Mouse (Mus musculus) stomach, postnatal 0 days (tissue): ENCODE data around the gene Mansc4. TPM values are rescaled to one million over a fixed set of nuclear protein-coding genes. Genes with fewer than 3 reads are reported as not detected.

Source experiments
- ATAC-seq: fragments of 200-750 bp; cut with Nextera tagmentation; 2 replicates; pipeline ENCODE4 v1.8.0; 2017; ENCODE audit not compliant: low FRiP score, low TSS enrichment
- DNase-seq: peaks from one replicate; pipeline ENCODE4 v3.0.0-alpha.2; 2016; ENCODE audit warnings: low spot score
- H3K27ac ChIP-seq: fragments of 300-500 bp; sonication (generic); replicated peaks from 2 replicates; pipeline ENCODE4 v1.5.1; 2014; ENCODE audit warnings: mild to moderate bottlenecking, control low read depth
- H3K27me3 ChIP-seq: fragments of 300-500 bp; sonication (generic); 2 replicates; pipeline ENCODE4 v1.6.1; 2014; ENCODE audit warnings: low read length; ENCODE audit not compliant: control insufficient read depth, insufficient read depth
- H3K36me3 ChIP-seq: fragments of 300-500 bp; sonication (generic); 2 replicates; pipeline ENCODE4 v1.6.1; 2014; ENCODE audit warnings: low read length, mixed read lengths; ENCODE audit not compliant: control insufficient read depth, insufficient read depth
- H3K4me1 ChIP-seq: fragments of 300-500 bp; sonication (generic); replicated peaks from 2 replicates; pipeline ENCODE4 v1.6.1; 2014; ENCODE audit warnings: antibody characterized with exemption; ENCODE audit not compliant: control insufficient read depth, insufficient read depth
- H3K4me2 ChIP-seq: fragments of 300-500 bp; sonication (generic); replicated peaks from 2 replicates; pipeline ENCODE4 v1.6.1; 2014; ENCODE audit warnings: low read depth, mild to moderate bottlenecking, control low read depth, moderate library complexity
- H3K4me3 ChIP-seq: fragments of 300-500 bp; sonication (generic); 2 replicates; pipeline ENCODE4 v1.5.1; 2014; ENCODE audit warnings: low read depth, low read length, control low read depth
- H3K9ac ChIP-seq: fragments of 300-500 bp; sonication (generic); 2 replicates; pipeline ENCODE4 v1.6.1; 2014; ENCODE audit warnings: mild to moderate bottlenecking, low read length, control low read depth, mixed read lengths
- H3K9me3 ChIP-seq: fragments of 300-500 bp; sonication (generic); 2 replicates; pipeline ENCODE4 v1.6.1; 2016; ENCODE audit warnings: low read length; ENCODE audit not compliant: control insufficient read depth
- CTCF ChIP-seq: IDR thresholded peaks from 2 replicates; pipeline ENCODE4 v1.5.1; 2016; ENCODE audit warnings: antibody characterized with exemption, low read depth, mild to moderate bottlenecking, moderate library complexity
- EP300 ChIP-seq: optimal IDR thresholded peaks from 2 replicates; pipeline ENCODE3; 2016; ENCODE audit warnings: antibody characterized with exemption
- WGBS: fragments of 180-500 bp; shearing (Covaris S2); extraction: QIAGEN DNeasy Blood & Tissue Kit; methylation state at CpG from one replicate; pipeline ENCODE4 v1.1.7; 2014; 5-methylcytosine and 5-hydroxymethylcytosine counted together
- polyA plus RNA-seq: library from polyadenylated mRNA; unstranded; fragments of >200 nt; fragmentation: Nextera tagmentation; extraction: Ambion mirVana; gene quantifications from 2 replicates; pipeline ENCODE4 v1.2.1, GENCODE M21; 2015

The Mansc4 gene
- polyA plus RNA-seq, 1 experiment from 2014 or later: 2.4 TPM

- peak overlapping the region; percentile 94 for H3K9ac ChIP-seq
- peak overlapping the region; percentile 87 for H3K4me3 ChIP-seq
- no peaks in the 10 kb centered on the region; the same call in 1 of the 2 replicates for H3K36me3 ChIP-seq
- ATAC-seq (no peak), DNase-seq (no peak)
- WGBS: 36% methylated on average over 7 of the region's 7 CpGs
- peak overlapping the region; percentile 72 for H3K4me2 ChIP-seq
- peaks cover 4% of the 10 kb centered on the region; the same call in 1 of the 2 replicates for H3K4me1 ChIP-seq
- TF ChIP-seq CTCF (no peak), EP300 (no peak)
- no peaks in the 10 kb centered on the region for H3K9me3 ChIP-seq
- H3K27ac ChIP-seq: no peak overlapping the region; the same call in 1 of the 2 replicates
- H3K27me3 ChIP-seq: no peaks in the 10 kb centered on the region
Measured at GRCm38 (mm10) chr6:147043633-147044032, 43.2 kb downstream of the Mansc4 start.

- 4% methylated on average over 56 of the region's 66 CpGs for WGBS
- no peaks in the 10 kb centered on the region for H3K36me3 ChIP-seq
- peaks cover 4% of the 10 kb centered on the region; the same call in 1 of the 2 replicates for H3K4me1 ChIP-seq
- peak; percentile 39; the same call in 1 of the 2 replicates for TF ChIP-seq CTCF
- no peak for TF ChIP-seq EP300
- H3K27ac ChIP-seq: peak within 1 kb of the TSS; percentile 89
- H3K9ac ChIP-seq: peak within 1 kb of the TSS; percentile 94
- peak within 1 kb of the TSS; percentile 87 for H3K4me3 ChIP-seq
- DNase-seq (peak; percentile 93), ATAC-seq (peak; percentile 97)
- H3K9me3 ChIP-seq: no peaks in the 10 kb centered on the region
- peak within 1 kb of the TSS; percentile 72 for H3K4me2 ChIP-seq
- H3K27me3 ChIP-seq: no peaks in the 10 kb centered on the region
Measured at GRCm38 (mm10) chr6:147042291-147043290, 44.2 kb downstream of the Mansc4 start, which contains the start of gene Mrps35. Gene Mrps35 (plus strand): TSS chr6:147042764.

- Histone ChIP-seq H3K27ac (peak within 1 kb of the TSS; percentile 36; the same call in 1 of the 2 replicates), H3K9me3 (no peaks in the 10 kb centered on the region), H3K4me2 (no peak within 1 kb of the TSS), H3K4me1 (no peaks in the 10 kb centered on the region), H3K4me3 (no peak within 1 kb of the TSS), H3K27me3 (no peaks in the 10 kb centered on the region), H3K9ac (peak within 1 kb of the TSS; percentile 36), H3K36me3 (peaks cover 12% of the 10 kb centered on the region; the same call in 1 of the 2 replicates)
- ATAC-seq (peak; percentile 89), DNase-seq (peak; percentile 62)
- 56% methylated on average over 13 of the region's 13 CpGs for whole genome bisulfite sequencing
- TF ChIP-seq CTCF (no peak), EP300 (no peak)
Measured at GRCm38 (mm10) chr6:147032303-147032925, 54.4 kb downstream of the Mansc4 start, which contains the start of gene Rep15. Gene Rep15 (plus strand): TSS chr6:147032584.

- ATAC-seq (no peak), DNase-seq (peak; percentile 7)
- H3K9ac ChIP-seq: no peak overlapping the region
- H3K4me3 ChIP-seq: no peak overlapping the region
- no peaks in the 10 kb centered on the region for H3K27me3 ChIP-seq
- H3K9me3 ChIP-seq: no peaks in the 10 kb centered on the region
- H3K4me1 ChIP-seq: no peaks in the 10 kb centered on the region
- H3K4me2 ChIP-seq: no peak overlapping the region
- peaks cover 20% of the 10 kb centered on the region; the same call in 1 of the 2 replicates for H3K36me3 ChIP-seq
- TF ChIP-seq EP300: no peak
- no peak for TF ChIP-seq CTCF
- WGBS: 87% methylated on average over 15 of the region's 15 CpGs
- H3K27ac ChIP-seq: no peak overlapping the region
Measured at GRCm38 (mm10) chr6:147030096-147030885, 56.5 kb downstream of the Mansc4 start.

- H3K27me3 ChIP-seq: no peaks in the 10 kb centered on the region
- H3K4me1 ChIP-seq: no peaks in the 10 kb centered on the region
- H3K9ac ChIP-seq: no peak overlapping the region
- DNase-seq (no peak), ATAC-seq (no peak)
- peaks cover 20% of the 10 kb centered on the region; the same call in 1 of the 2 replicates for H3K36me3 ChIP-seq
- WGBS: 94% methylated on average over 9 of the region's 9 CpGs
- no peak overlapping the region for H3K27ac ChIP-seq
- no peak overlapping the region for H3K4me2 ChIP-seq
- H3K4me3 ChIP-seq: no peak overlapping the region
- no peaks in the 10 kb centered on the region for H3K9me3 ChIP-seq
- TF ChIP-seq CTCF: no peak
- no peak for TF ChIP-seq EP300
Measured at GRCm38 (mm10) chr6:147029591-147029990, 57.2 kb downstream of the Mansc4 start.
